Mouse (Mus musculus) neural tube, embryonic 15.5 days (tissue): ENCODE data around the gene Kif26a. TPM values are rescaled to one million over a fixed set of nuclear protein-coding genes. Genes with fewer than 3 reads are reported as not detected.

Experiments
- ATAC-seq: fragments of 200-750 bp; cut with Nextera tagmentation; 2 replicates; pipeline ENCODE4 v1.8.0; 2017; ENCODE audit warnings: mild to moderate bottlenecking, moderate TSS enrichment, moderate library complexity; ENCODE audit not compliant: low FRiP score
- H3K27ac ChIP-seq: fragments of 300-500 bp; sonication (generic); replicated peaks from 2 replicates; pipeline ENCODE4 v1.5.1; 2015; ENCODE audit warnings: mild to moderate bottlenecking, inconsistent platforms
- H3K27me3 ChIP-seq: fragments of 300-500 bp; sonication (generic); replicated peaks from 2 replicates; pipeline ENCODE4 v1.6.1; 2015; ENCODE audit warnings: inconsistent platforms
- H3K36me3 ChIP-seq: fragments of 300-500 bp; sonication (generic); 2 replicates; pipeline ENCODE4 v1.6.1; 2015; ENCODE audit warnings: inconsistent platforms
- H3K4me1 ChIP-seq: fragments of 300-500 bp; sonication (generic); 2 replicates; pipeline ENCODE4 v1.6.1; 2015; ENCODE audit warnings: inconsistent platforms
- H3K4me2 ChIP-seq: fragments of 300-500 bp; sonication (generic); 2 replicates; pipeline ENCODE4 v1.6.1; 2015; ENCODE audit warnings: inconsistent platforms, mild to moderate bottlenecking, moderate library complexity
- H3K4me3 ChIP-seq: fragments of 300-500 bp; sonication (generic); replicated peaks from 2 replicates; pipeline ENCODE4 v1.5.1; 2015; ENCODE audit warnings: mild to moderate bottlenecking, inconsistent platforms
- H3K9ac ChIP-seq: fragments of 300-500 bp; sonication (generic); replicated peaks from 2 replicates; pipeline ENCODE4 v1.6.1; 2015; ENCODE audit warnings: mild to moderate bottlenecking, inconsistent platforms
- H3K9me3 ChIP-seq: fragments of 300-500 bp; sonication (generic); replicated peaks from 2 replicates; pipeline ENCODE4 v1.6.1; 2016; ENCODE audit warnings: inconsistent platforms
- WGBS: fragments of 180-500 bp; shearing (Covaris S2); methylation state at CpG from one replicate; pipeline ENCODE4 v1.1.7; 2015; ENCODE audit warnings: mixed read lengths; 5-methylcytosine and 5-hydroxymethylcytosine counted together
- polyA plus RNA-seq: library from polyadenylated mRNA; unstranded; fragments of >200 nt; fragmentation: Nextera tagmentation; extraction: Ambion mirVana; gene quantifications from 2 replicates; pipeline ENCODE4 v1.2.1, GENCODE M21; 2015

Kif26a gene
- polyA plus RNA-seq, 1 experiment from 2014 or later, result 4.0 TPM

GRCm38 (mm10) chr12:112171657-112172056, 25.6 kb downstream of the Kif26a start:
- Histone ChIP-seq H3K27me3 (no peaks in the 10 kb centered on the region), H3K9ac (no peak overlapping the region; the same call in 1 of the 2 replicates), H3K4me2 (no peak overlapping the region), H3K4me1 (peaks cover 46% of the 10 kb centered on the region), H3K4me3 (no peak overlapping the region), H3K9me3 (no peaks in the 10 kb centered on the region), H3K36me3 (peaks cover 16% of the 10 kb centered on the region), H3K27ac (0 out of 2 replicates have a peak overlapping the region, but pooled peaks have one; percentile 28)
- no peak for ATAC-seq
- 95% methylated on average over 1 of the region's 1 CpGs for WGBS

GRCm38 (mm10) chr12:112172214-112172613, 26.2 kb downstream of the Kif26a start:
- no peak overlapping the region for H3K4me2 ChIP-seq
- H3K4me1 ChIP-seq, result peaks cover 42% of the 10 kb centered on the region
- H3K9ac ChIP-seq, result no peak overlapping the region
- H3K4me3 ChIP-seq, result no peak overlapping the region
- peaks cover 4% of the 10 kb centered on the region; the same call in 1 of the 2 replicates for H3K27me3 ChIP-seq
- ATAC-seq, result no peak
- no peaks in the 10 kb centered on the region for H3K9me3 ChIP-seq
- H3K27ac ChIP-seq, result no peak overlapping the region
- H3K36me3 ChIP-seq, result peaks cover 16% of the 10 kb centered on the region
- 63% methylated on average over 8 of the region's 8 CpGs for WGBS

- no peak overlapping the region for H3K4me2 ChIP-seq
- H3K4me1 ChIP-seq, result peaks cover 8% of the 10 kb centered on the region; the same call in 1 of the 2 replicates
- H3K36me3 ChIP-seq, result peaks cover 20% of the 10 kb centered on the region
- H3K9me3 ChIP-seq, result no peaks in the 10 kb centered on the region
- 96% methylated on average over 19 of the region's 19 CpGs for WGBS
- ATAC-seq, result no peak
- no peak overlapping the region for H3K27ac ChIP-seq
- no peak overlapping the region for H3K9ac ChIP-seq
- H3K4me3 ChIP-seq, result no peak overlapping the region
- peaks cover 8% of the 10 kb centered on the region; the same call in 1 of the 2 replicates for H3K27me3 ChIP-seq
Observed at GRCm38 (mm10) chr12:112177679-112178078, 31.7 kb downstream of the Kif26a start.

DNA sequence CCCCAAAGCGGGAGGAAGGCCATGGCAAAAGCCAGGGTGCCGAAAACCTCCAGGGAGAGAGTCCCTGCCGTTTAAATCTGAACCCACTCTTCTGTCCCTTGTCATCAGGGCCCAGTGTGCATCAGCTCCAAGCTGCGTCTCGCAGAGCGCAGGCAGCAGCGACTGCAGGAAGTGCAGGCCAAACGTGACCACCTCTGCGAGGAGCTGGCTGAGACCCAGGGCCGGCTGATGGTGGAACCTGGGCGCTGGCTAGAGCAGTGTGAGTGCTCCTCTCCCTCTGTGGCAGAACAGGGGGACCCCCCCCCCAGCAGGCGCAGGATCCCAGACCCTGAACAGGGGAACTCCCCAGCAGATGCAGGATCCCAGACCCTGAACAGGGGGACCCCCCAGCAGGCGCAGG, 33.7 kb downstream of the Kif26a start:
- ATAC-seq, result no peak
- no peak overlapping the region for H3K4me3 ChIP-seq
- H3K4me1 ChIP-seq, result peaks cover 26% of the 10 kb centered on the region
- H3K27ac ChIP-seq, result no peak overlapping the region
- H3K9ac ChIP-seq, result no peak overlapping the region
- H3K27me3 ChIP-seq, result peaks cover 11% of the 10 kb centered on the region; the same call in 1 of the 2 replicates
- H3K4me2 ChIP-seq, result no peak overlapping the region
- WGBS, result 95% methylated on average over 13 of the region's 13 CpGs
- H3K36me3 ChIP-seq, result peaks cover 15% of the 10 kb centered on the region; the same call in 1 of the 2 replicates
- H3K9me3 ChIP-seq, result no peaks in the 10 kb centered on the region

DNA sequence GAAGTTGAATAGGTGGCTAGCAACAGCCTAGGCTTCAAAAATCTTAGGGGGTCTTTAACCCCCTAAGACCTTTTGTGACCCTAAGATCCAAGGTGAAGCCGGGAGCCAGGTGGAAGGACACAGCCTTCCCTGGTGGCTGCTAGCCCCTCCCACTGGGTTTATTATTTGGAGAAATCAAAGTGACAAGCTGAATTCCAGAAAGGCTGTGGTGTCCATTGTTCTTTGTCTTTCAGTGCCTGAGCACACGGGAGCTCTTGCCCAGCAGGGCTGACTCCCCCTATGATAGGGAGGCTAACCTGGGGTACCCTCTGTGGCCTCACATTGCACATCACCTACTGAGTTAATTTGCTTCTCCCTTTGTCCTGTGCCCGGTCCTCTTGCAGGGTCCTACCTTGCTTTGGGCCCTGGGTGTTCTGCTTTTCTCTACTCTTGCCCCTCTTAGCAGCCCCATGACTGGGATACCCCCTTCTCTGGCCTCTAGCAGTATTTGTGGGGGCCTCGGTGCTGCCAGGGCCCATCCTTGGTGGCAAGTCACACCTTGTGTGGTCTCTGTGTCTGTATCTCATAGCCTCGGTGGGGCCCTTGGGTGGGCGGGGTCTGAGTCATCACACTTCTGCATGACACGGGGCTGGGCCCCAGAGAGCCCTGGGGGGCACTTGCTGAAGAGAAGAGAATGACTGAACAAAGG, 36.1 kb downstream of the Kif26a start:
- peaks cover 8% of the 10 kb centered on the region; the same call in 1 of the 2 replicates for H3K27me3 ChIP-seq
- H3K9me3 ChIP-seq, result no peaks in the 10 kb centered on the region
- WGBS, result 38% methylated on average over 7 of the region's 7 CpGs
- H3K4me1 ChIP-seq, result peaks cover 28% of the 10 kb centered on the region
- H3K4me3 ChIP-seq, result no peak overlapping the region
- H3K27ac ChIP-seq, result no peak overlapping the region
- H3K36me3 ChIP-seq, result 0 out of 2 replicates have a peak, but pooled peaks cover 4% of the 10 kb centered on the region
- H3K9ac ChIP-seq, result no peak overlapping the region
- no peak for ATAC-seq
- no peak overlapping the region for H3K4me2 ChIP-seq

GRCm38 (mm10) chr12:112182609-112182955, 36.6 kb downstream of the Kif26a start:
- H3K4me3 ChIP-seq, result no peak overlapping the region
- 0 out of 2 replicates have a peak, but pooled peaks cover 4% of the 10 kb centered on the region for H3K36me3 ChIP-seq
- 32% methylated on average over 7 of the region's 7 CpGs for WGBS
- no peak overlapping the region for H3K4me2 ChIP-seq
- no peak for ATAC-seq
- no peak overlapping the region for H3K9ac ChIP-seq
- 0 out of 2 replicates have a peak overlapping the region, but pooled peaks have one; percentile 23 for H3K27ac ChIP-seq
- 0 out of 2 replicates have a peak, but pooled peaks cover 7% of the 10 kb centered on the region for H3K27me3 ChIP-seq
- peaks cover 28% of the 10 kb centered on the region for H3K4me1 ChIP-seq
- no peaks in the 10 kb centered on the region for H3K9me3 ChIP-seq

DNA sequence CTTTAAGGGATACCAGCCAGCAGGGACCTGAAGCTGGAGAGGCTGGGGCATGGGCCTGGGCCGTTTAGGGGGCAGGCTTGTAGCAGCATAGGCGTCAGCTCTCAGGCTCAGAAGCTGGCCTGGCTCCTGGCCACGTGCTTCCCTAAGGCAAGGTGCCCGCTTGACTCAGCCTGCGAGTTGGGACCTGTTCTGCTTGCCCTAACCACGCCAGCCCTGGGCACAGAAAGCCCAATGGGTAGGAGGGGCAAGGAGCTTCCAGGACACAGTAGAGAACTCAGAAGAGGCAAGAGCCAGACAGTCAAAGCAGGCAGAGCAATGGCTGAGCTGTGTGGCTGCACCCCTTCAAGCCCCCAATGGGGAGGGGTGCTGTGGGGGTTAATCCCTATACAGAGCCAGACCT, 37.7 kb downstream of the Kif26a start:
- Histone ChIP-seq H3K9ac (no peak overlapping the region), H3K4me2 (no peak overlapping the region), H3K27me3 (0 out of 2 replicates have a peak, but pooled peaks cover 7% of the 10 kb centered on the region), H3K9me3 (no peaks in the 10 kb centered on the region), H3K36me3 (no peaks in the 10 kb centered on the region), H3K4me3 (no peak overlapping the region), H3K27ac (0 out of 2 replicates have a peak overlapping the region, but pooled peaks have one; percentile 9), H3K4me1 (peaks cover 28% of the 10 kb centered on the region)
- ATAC-seq, result no peak
- 74% methylated on average over 6 of the region's 6 CpGs for WGBS

DNA sequence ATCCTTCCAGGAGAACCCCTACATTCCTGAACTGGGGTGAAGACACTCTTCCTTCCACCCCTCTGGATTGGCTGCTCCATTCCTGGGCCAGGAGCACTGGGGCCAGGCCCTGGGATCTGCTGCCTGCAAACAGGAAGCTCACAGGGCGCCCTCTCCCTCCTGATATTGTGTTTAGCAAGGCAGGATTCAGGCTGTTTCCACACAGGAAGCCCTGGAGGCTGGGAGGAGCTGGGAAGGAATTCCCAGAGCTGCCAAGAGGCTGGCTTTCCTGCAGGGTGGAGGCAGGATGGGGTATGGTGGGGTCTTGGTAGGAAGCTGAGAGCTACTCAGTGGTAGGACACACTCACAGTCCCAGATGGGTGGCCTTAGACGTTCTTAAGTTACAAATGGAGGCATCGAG, 38.4 kb downstream of the Kif26a start:
- Histone ChIP-seq H3K27me3 (0 out of 2 replicates have a peak, but pooled peaks cover 3% of the 10 kb centered on the region), H3K9ac (no peak overlapping the region), H3K27ac (0 out of 2 replicates have a peak overlapping the region, but pooled peaks have one; percentile 33), H3K4me1 (peaks cover 28% of the 10 kb centered on the region), H3K4me3 (no peak overlapping the region), H3K36me3 (no peaks in the 10 kb centered on the region), H3K9me3 (no peaks in the 10 kb centered on the region), H3K4me2 (no peak overlapping the region)
- no peak for ATAC-seq
- 59% methylated on average over 3 of the region's 3 CpGs for WGBS

GRCm38 (mm10) chr12:112186899-112187298, 40.9 kb downstream of the Kif26a start:
- H3K27ac ChIP-seq, result peak overlapping the region; percentile 30; the same call in 1 of the 2 replicates
- no peak overlapping the region for H3K9ac ChIP-seq
- H3K4me2 ChIP-seq, result no peak overlapping the region
- 0 out of 2 replicates have a peak, but pooled peaks cover 3% of the 10 kb centered on the region for H3K27me3 ChIP-seq
- no peak overlapping the region for H3K4me3 ChIP-seq
- H3K9me3 ChIP-seq, result no peaks in the 10 kb centered on the region
- 86% methylated on average over 6 of the region's 6 CpGs for WGBS
- H3K36me3 ChIP-seq, result no peaks in the 10 kb centered on the region
- no peak for ATAC-seq
- peaks cover 28% of the 10 kb centered on the region for H3K4me1 ChIP-seq

GRCm38 (mm10) chr12:112191753-112192152, 45.7 kb downstream of the Kif26a start:
- WGBS, result 62% methylated on average over 6 of the region's 6 CpGs
- Histone ChIP-seq H3K4me2 (no peak overlapping the region), H3K36me3 (no peaks in the 10 kb centered on the region), H3K27me3 (peaks cover 12% of the 10 kb centered on the region; the same call in 1 of the 2 replicates), H3K27ac (no peak overlapping the region), H3K4me3 (no peak overlapping the region), H3K4me1 (peaks cover 17% of the 10 kb centered on the region), H3K9me3 (no peaks in the 10 kb centered on the region), H3K9ac (no peak overlapping the region)
- no peak for ATAC-seq

DNA sequence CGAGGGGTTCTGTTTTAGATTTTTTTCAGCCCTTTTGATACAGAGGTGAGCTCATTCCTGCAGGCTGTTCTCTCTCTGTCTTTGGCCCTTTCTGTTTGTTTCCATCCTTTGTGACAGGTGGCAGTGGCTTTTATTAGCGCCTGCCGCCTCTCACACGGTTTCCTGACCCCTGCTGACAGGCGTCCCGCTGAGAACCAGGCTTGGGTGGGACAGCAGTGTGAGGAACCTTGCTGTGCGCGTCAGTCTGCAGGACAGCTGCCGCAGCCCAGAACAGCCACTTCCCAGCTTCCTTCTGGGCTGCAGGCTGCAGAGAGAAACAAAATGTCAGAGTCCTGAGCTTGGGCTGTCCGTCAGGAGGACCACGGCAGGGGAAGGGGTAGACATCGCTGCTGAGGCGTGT, 49.0 kb downstream of the Kif26a start:
- H3K27me3 ChIP-seq, result peaks cover 23% of the 10 kb centered on the region
- WGBS, result 4% methylated on average over 13 of the region's 13 CpGs
- H3K9ac ChIP-seq, result no peak overlapping the region
- no peaks in the 10 kb centered on the region for H3K36me3 ChIP-seq
- peak overlapping the region; percentile 41 for H3K4me2 ChIP-seq
- H3K4me1 ChIP-seq, result peaks cover 41% of the 10 kb centered on the region
- no peak overlapping the region for H3K27ac ChIP-seq
- 0 out of 2 replicates have a peak overlapping the region, but pooled peaks have one; percentile 10 for H3K4me3 ChIP-seq
- ATAC-seq, result no peak
- H3K9me3 ChIP-seq, result no peaks in the 10 kb centered on the region

DNA sequence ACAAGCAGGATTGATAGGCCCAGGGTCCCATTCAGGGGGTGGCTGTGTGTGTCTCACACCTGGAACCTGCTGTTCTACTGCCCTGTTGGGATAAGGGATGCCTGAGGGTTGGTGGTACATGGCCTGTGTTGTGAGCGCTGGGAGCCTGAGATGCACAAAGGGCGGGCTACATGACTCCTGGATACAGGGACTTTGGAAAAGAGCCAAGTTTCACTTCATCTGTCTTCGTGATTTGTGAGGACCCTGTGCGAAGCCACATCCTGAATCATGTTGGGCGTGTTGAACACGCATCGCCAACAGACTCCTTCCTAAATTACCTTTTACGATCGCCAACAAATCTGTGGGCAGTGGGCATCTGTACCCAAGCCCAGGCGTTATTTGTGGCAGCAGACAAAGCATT, 50.6 kb downstream of the Kif26a start:
- Histone ChIP-seq H3K4me2 (no peak overlapping the region), H3K4me1 (peaks cover 43% of the 10 kb centered on the region), H3K27ac (no peak overlapping the region), H3K4me3 (no peak overlapping the region), H3K9me3 (no peaks in the 10 kb centered on the region), H3K27me3 (peaks cover 28% of the 10 kb centered on the region), H3K9ac (no peak overlapping the region), H3K36me3 (no peaks in the 10 kb centered on the region)
- ATAC-seq, result peak; percentile 56; the same call in 1 of the 2 replicates
- 27% methylated on average over 10 of the region's 10 CpGs for WGBS
